Mouse (Mus musculus): ENCODE measurements around the gene Wfikkn1. TPM values are rescaled to one million over a fixed set of nuclear protein-coding genes. Genes with fewer than 3 reads are reported as not detected.

The Wfikkn1 gene
- polyA plus RNA-seq (2012; rRNA removed): 2.9 and 3.7 TPM in 2 replicates

DNA sequence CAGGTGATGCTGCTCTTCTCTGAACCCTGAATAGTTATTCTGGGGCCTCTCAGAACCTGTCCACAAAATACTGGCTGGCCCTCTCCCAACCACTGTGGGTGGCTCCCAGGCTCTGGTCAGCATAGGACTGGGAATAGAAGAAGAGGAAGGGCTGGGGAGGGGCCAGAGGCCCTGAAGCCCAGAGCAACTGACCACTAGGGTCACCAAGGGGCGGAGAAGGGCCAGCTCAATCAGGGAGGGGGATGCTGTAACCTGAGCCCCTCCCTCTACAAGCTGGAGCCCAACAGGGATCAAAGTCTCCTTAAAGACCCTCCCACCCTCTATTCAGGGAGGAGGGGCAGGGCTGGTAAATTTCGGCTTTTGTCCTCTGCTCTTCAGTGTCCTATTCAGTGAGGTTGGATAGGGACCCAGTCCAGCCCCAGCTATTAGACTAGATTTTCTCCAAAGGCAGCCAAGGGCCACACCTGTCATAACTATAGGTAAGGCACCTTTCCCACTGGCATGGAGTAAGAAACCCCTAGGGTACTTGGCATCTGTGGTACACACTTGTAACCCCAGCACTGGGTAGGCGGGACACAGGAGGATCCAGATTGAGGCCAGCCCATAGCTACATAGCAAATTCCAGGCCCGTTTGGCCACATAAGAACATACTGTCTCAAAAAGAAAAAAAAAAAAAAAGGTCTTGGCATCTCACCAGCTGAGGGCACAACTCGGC lies at the start of gene Wfikkn1:
Gene Wfikkn1 (minus strand): TSS at position 663 of the 715 bp plus-strand sequence.
- Histone ChIP-seq H3K27ac (ENCODE audit: control insufficient read depth, insufficient read depth, low read length) (no peak within 1 kb of the TSS), H3K4me3 (ENCODE audit: control insufficient read depth, insufficient read depth, low read length) (no peak within 1 kb of the TSS), H3K27me3 (ENCODE audit: control insufficient read depth, insufficient read depth, low read length) (no peaks in the 10 kb centered on the region), H3K4me1 (replicated peaks; ENCODE audit: control insufficient read depth, insufficient read depth, low read length) (peaks cover 9% of the 10 kb centered on the region), H3K36me3 (ENCODE audit: control insufficient read depth, insufficient read depth, low read length) (peaks cover 3% of the 10 kb centered on the region; the same call in 1 of the 2 replicates)
- 85% methylated on average over 5 of the region's 5 CpGs for WGBS
- DNase-seq: no peak
- TF ChIP-seq POLR2A (IDR thresholded peaks at IDR 0.05; ENCODE audit: control insufficient read depth, extremely low read depth, insufficient read depth, low read length, poor library complexity) (no peak), CTCF (IDR thresholded peaks at IDR 0.05; ENCODE audit: borderline replicate concordance, control insufficient read depth, extremely low read depth, insufficient read depth, low read length, poor library complexity) (no peak)

DNA sequence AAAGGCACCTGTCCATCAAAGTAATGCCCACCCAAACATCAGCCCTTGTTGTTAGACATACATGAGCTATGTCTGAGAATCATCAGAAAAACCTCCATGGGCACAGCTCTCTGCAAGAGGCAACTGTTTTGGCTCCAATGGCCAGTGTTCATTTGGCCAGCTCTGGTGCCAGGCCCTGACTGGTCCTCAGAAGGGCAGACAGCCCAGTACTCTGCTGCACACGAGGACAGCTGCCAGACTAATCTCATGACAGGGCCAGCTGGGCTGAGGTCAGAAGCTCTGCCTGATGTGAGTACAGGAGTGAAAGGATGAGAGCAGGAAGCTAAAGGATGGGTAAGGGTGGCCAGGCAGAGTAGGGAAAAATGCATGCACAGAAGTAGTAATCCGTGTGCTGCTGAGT lies 44.7 kb upstream of the Wfikkn1 start:
- Histone ChIP-seq H3K36me3 (ENCODE audit: control insufficient read depth, insufficient read depth, low read length) (peaks cover 8% of the 10 kb centered on the region), H3K4me3 (ENCODE audit: control insufficient read depth, insufficient read depth, low read length) (no peak overlapping the region), H3K4me1 (replicated peaks; ENCODE audit: control insufficient read depth, insufficient read depth, low read length) (no peaks in the 10 kb centered on the region), H3K27me3 (ENCODE audit: control insufficient read depth, insufficient read depth, low read length) (no peaks in the 10 kb centered on the region), H3K27ac (ENCODE audit: control insufficient read depth, insufficient read depth, low read length) (no peak overlapping the region)
- TF ChIP-seq CTCF (IDR thresholded peaks at IDR 0.05; ENCODE audit: borderline replicate concordance, control insufficient read depth, extremely low read depth, insufficient read depth, low read length, poor library complexity) (no peak), POLR2A (IDR thresholded peaks at IDR 0.05; ENCODE audit: control insufficient read depth, extremely low read depth, insufficient read depth, low read length, poor library complexity) (no peak)
- no peak for DNase-seq
- 91% methylated on average over 2 of the region's 2 CpGs for WGBS

DNA sequence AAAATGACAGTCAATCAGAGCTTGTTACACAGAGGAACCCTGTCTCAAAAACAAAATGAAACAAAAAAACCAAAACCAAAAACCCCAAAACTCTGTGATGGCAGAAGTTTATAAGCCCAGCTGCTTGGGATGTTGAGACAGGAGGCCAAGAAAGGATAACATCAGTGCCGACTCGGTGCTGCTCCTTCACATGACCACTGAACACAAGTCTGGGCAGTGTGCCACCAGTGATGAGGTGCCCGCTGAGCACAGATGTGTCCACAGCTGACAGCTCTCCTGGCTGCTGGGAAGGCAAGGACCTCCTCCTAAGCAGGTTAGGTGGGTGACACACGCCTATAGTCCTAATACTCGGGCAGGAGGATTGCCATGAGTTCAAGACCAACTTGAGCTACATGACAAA lies 41.5 kb upstream of the Wfikkn1 start:
- Histone ChIP-seq H3K27ac (ENCODE audit: control insufficient read depth, insufficient read depth, low read length) (no peak overlapping the region), H3K36me3 (ENCODE audit: control insufficient read depth, insufficient read depth, low read length) (no peaks in the 10 kb centered on the region), H3K27me3 (ENCODE audit: control insufficient read depth, insufficient read depth, low read length) (no peaks in the 10 kb centered on the region), H3K4me1 (replicated peaks; ENCODE audit: control insufficient read depth, insufficient read depth, low read length) (peaks cover 12% of the 10 kb centered on the region), H3K4me3 (ENCODE audit: control insufficient read depth, insufficient read depth, low read length) (no peak overlapping the region)
- WGBS: 70% methylated on average over 5 of the region's 5 CpGs
- DNase-seq: no peak
- no peak for TF ChIP-seq CTCF (IDR thresholded peaks at IDR 0.05; ENCODE audit: borderline replicate concordance, control insufficient read depth, extremely low read depth, insufficient read depth, low read length, poor library complexity)
- TF ChIP-seq POLR2A (IDR thresholded peaks at IDR 0.05; ENCODE audit: control insufficient read depth, extremely low read depth, insufficient read depth, low read length, poor library complexity): no peak

DNA sequence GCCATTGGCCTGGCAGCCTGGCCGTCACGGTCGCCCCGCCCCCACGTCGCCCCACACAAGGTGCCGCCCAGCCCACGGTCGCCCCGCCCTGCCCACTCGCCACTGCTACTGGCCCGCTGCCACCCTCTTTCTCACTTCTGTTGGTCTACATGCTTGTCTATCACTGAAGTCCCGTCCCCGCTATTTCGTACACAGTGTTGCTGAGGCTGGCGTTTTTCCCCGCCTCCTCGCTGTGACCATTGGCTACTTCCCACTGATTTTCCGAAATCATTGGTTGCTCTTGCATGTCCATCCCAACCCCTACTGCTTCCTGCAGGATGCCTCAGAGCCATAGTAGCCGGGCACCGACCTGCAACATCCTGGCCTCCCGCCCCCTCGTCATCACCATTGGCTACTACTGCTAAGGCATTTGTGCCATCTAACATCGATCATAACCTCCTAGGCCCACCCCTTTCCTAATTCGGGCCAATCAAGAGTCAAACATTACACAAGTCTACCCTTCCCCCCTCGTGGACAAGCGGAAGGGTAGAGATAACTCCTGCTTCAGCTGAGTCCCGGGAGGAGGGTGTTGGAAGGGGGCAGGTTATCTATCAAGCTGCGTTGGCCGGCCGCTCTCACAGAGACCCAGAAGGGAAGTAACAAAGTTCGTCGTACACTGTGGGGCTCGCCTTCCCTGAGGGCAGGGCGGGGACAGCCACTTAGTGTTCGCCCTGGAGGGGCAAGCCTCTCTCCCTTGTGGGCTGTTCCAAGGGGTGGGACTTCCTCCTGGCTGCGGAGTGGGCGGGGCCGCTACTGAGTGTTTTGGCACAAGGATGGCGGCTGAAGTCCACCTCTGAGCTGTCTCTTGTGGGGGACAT lies 39.4 kb upstream of the Wfikkn1 start:
- WGBS: under 1% methylated on average over 37 of the region's 40 CpGs
- H3K4me3 ChIP-seq (ENCODE audit: control insufficient read depth, insufficient read depth, low read length): peak overlapping the region; percentile 82
- no peaks in the 10 kb centered on the region for H3K27me3 ChIP-seq (ENCODE audit: control insufficient read depth, insufficient read depth, low read length)
- peak; percentile 99 for DNase-seq
- H3K27ac ChIP-seq (ENCODE audit: control insufficient read depth, insufficient read depth, low read length): peak overlapping the region; percentile 83
- TF ChIP-seq CTCF (IDR thresholded peaks at IDR 0.05; ENCODE audit: borderline replicate concordance, control insufficient read depth, extremely low read depth, insufficient read depth, low read length, poor library complexity) (0 out of 2 replicates have a peak, but pooled peaks have one; percentile 40), POLR2A (IDR thresholded peaks at IDR 0.05; ENCODE audit: control insufficient read depth, extremely low read depth, insufficient read depth, low read length, poor library complexity) (peak; percentile 58)
- H3K36me3 ChIP-seq (ENCODE audit: control insufficient read depth, insufficient read depth, low read length): no peaks in the 10 kb centered on the region
- H3K4me1 ChIP-seq (replicated peaks; ENCODE audit: control insufficient read depth, insufficient read depth, low read length): peaks cover 12% of the 10 kb centered on the region

DNA sequence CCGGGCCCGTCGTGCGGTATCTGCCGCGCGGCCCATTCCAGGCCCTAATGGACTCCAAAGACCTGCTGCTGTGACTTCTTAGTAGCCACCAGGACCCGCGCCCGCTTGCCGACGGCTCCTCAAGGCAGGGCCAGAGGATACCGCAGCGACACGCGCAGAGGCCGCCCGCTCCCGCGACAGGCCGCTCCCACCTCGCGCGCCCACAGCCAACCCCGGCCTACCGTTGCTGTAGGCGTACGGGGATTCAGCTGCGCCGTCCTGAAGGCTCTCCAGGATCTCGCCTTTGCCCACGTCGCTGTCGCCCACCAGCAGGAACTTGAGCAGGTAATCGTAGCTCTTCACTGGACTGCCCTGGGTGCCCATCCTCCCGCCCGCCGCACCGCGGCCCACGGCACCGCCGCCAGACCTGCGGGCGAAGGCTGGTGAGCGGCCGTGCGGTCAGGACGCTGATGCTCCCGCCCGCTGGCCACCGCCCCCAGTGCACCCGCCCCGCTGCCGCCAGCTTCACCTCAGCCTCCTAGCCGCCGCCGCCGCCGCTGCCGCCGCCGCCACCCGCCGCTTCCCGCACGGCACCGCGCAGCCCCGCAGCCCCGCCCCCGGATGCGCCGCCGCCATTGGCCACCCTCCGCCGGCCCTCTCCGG lies 38.6 kb upstream of the Wfikkn1 start, which contains the start of gene Rab40c:
Gene Rab40c (minus strand): TSS at position 584 of the 642 bp plus-strand sequence.
- Histone ChIP-seq H3K27me3 (ENCODE audit: control insufficient read depth, insufficient read depth, low read length) (no peaks in the 10 kb centered on the region), H3K27ac (ENCODE audit: control insufficient read depth, insufficient read depth, low read length) (peak within 1 kb of the TSS; percentile 83), H3K36me3 (ENCODE audit: control insufficient read depth, insufficient read depth, low read length) (no peaks in the 10 kb centered on the region), H3K4me3 (ENCODE audit: control insufficient read depth, insufficient read depth, low read length) (peak within 1 kb of the TSS; percentile 95), H3K4me1 (replicated peaks; ENCODE audit: control insufficient read depth, insufficient read depth, low read length) (peaks cover 12% of the 10 kb centered on the region)
- under 1% methylated on average over 74 of the region's 78 CpGs for WGBS
- no peak for DNase-seq
- TF ChIP-seq CTCF (IDR thresholded peaks at IDR 0.05; ENCODE audit: borderline replicate concordance, control insufficient read depth, extremely low read depth, insufficient read depth, low read length, poor library complexity): no peak
- no peak for TF ChIP-seq POLR2A (IDR thresholded peaks at IDR 0.05; ENCODE audit: control insufficient read depth, extremely low read depth, insufficient read depth, low read length, poor library complexity)
